Mouse (Mus musculus) liver (tissue): Measurements from ENCODE around the gene Gpr34.

Source experiments
- DNase-seq: peaks from one replicate; pipeline ENCODE4 v3.0.0-alpha.2; 2020; ENCODE audit warnings: mixed read lengths

Gpr34 gene

GRCm38 (mm10) chrX:13631599-13632283 is at the start of gene Gpr34:
TSS of gene Gpr34 (plus strand) at chrX:13632089.
- no peak for DNase-seq

DNA sequence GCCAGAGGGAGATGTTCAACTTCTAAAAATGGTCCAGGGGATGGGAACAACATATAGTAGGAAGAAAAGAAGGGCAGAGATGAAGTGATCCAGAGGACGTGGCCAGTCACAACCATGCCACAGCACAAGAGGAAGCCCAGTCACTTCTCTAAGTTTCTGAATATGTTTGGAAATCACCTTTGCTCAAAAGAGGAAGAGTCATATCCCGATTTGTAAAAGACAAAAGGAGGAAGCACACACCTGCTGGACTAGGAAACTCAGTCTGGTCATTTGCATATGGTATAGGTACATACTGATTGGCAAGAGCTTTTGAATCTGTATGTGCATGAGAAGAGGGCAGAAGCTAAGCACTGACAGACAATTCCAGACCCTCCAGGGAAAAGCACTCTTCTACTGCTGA is 32.5 kb upstream of the Gpr34 start:
- no peak for DNase-seq

- no peak for DNase-seq
Observed at GRCm38 (mm10) chrX:13599966-13600365, 31.9 kb upstream of the Gpr34 start.

GRCm38 (mm10) chrX:13606741-13607140 is 25.1 kb upstream of the Gpr34 start:
- DNase-seq: no peak

- no peak for DNase-seq
Observed at GRCm38 (mm10) chrX:13607752-13608151, 24.1 kb upstream of the Gpr34 start.

DNA sequence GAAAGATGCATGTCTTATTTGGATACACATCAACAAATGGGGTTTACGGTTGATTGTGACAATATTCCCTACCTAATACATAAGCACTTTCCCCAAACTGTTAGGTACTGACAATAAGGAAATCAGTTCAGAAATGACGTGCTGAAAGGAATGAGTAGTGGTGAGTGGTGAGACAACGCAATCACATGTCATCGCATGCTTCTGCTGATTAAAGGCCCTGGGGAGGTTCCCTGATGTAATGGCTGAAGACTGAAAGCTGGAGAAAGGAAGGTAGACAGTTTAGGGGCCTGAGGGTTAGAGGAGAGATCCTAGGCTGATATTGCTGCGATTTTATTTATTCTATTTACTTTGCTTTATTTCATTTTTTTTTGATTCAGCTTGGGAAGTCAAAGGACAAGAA is 20.8 kb upstream of the Gpr34 start:
- DNase-seq: no peak

DNA sequence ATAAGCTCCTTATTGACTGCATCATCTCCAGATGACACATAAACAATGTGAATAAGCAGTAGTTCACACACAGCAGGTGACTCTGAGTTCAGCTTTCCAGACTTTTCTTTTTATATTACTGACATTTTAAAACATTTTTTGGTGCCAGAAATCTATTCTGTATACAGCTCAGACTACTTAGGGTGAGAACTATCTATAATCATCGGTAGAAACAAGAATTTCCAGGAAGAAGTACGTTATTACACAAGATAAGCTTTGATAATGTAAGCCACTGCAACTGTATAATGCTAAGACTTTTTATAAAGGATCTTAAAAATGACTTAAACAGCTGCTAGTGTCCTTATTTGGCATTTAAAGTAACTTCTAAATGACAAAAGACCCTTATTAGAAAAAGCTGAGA is 19.8 kb upstream of the Gpr34 start:
- DNase-seq: no peak

- DNase-seq: no peak
Observed at GRCm38 (mm10) chrX:13616726-13617125, 15.2 kb upstream of the Gpr34 start.

DNA sequence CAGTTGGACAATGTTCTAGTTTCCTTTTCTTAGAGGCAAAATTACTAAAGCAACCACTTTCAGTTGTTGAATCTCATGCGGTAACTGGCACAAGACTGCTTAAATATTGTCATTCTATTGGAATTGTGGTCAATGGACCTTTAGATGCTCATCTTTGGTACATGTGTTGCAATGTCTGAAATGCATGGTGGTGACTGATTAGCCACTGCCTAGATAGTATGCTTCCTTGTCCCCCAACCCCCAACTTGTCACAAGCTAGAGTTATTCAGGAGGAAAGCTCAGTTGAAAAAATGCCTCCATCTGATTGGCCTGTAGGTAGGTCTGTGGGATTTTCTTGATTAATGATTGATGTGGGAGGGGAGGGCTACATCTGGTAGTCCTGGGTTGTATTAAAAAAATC is 14.6 kb upstream of the Gpr34 start:
- DNase-seq: no peak

DNA sequence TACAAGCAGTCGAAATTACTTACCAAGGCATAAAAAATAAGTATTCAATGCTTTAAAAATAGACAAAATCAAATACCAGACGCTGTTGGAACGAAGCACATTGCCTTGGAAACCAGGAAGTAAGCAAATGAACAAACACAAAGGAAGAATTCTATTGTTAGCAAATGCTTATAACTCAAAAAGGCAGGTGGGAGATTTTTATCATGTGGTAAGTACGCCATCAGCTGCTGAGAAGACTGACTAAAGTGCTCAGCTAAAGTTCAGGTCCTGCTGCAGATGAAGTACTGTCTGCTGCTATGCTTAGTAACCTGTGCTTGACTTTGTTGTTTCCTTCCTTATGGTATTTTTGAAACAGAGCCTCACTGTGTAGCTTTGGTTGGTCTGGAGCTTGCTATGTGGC is 13.4 kb upstream of the Gpr34 start:
- DNase-seq: no peak

DNA sequence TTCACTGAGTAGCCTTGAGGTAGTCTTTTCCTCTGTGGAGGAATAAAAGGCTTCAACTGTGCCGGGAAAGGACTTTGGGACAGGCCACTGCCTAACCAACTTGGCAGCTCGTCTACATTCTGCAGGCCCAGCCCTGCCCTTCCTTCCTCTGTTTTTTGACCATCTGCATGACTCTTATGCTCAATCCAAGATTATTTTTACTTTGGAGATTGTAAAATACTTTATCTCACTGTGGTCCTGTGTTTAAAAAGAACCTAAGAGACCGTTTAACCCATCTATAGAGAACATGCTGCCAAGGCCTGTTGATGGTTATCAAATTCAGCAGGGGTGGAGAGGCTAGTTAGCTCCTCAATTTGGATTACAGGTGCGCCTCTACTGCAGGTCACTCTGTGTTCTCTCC is 10.4 kb upstream of the Gpr34 start:
- no peak for DNase-seq

- DNase-seq: no peak
Observed at GRCm38 (mm10) chrX:13622654-13623053, 9.2 kb upstream of the Gpr34 start.

DNA sequence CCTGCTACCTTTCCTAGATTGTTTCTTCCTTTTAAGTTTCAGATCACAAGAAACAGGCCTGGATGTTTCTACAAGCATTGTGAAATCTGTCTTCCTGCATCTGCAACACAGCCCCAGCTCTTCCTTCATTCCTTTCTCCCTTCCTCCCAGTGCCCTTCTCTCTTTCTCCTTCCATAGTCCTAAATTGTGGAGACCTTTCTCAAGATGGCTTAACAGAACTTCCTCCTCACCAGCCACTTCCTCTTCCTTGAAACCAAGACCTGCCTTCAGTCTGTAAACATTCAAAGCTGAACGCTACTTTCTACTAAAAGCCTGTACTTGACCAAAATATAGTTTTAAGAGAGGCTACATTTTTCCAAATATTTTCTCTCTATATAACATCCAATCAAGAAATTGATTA is 4.5 kb downstream of the Gpr34 start:
- no peak for DNase-seq

DNA sequence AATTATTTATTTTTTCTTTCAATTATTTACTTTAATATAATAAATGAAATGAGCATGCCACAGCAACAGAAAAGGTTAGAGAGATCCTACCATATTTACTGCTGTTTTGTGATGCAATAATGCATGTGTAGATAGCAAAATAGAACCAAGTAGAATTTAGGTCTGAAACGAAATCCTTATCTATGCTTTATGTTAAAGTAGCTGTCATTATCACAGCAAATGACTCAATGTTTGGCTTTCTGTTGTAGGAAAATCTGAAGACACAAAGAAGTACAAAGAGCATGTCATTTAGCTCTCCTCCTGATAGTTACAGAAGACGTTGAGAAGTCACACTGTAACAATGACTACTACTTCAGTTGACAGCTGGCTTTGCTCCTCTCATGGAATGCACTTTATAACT is 7.0 kb downstream of the Gpr34 start:
- DNase-seq: no peak

- no peak for DNase-seq
Observed at GRCm38 (mm10) chrX:13651889-13652288, 20.0 kb downstream of the Gpr34 start.

- DNase-seq: no peak
Observed at GRCm38 (mm10) chrX:13652291-13652690, 20.4 kb downstream of the Gpr34 start.

DNA sequence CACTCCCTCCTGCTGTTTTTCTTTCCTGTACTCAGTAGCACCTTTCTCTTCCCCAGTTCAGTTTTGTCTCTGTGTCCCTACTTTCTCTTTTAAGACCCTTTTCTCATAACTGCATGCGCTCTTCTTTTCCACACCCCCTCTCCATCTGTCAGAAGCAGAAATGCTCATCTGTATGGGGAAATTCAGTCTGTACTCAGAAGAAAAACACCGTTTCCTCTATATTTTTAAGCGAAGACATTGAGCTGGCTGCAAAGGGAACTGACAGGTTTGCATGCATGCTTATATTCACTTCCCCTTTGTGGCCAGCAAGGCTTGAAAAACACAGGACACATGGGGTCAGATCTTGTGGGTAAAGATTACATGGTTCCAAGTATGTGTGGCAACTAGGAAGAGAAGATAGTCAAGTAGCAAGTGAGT is 23.1 kb downstream of the Gpr34 start:
- DNase-seq: no peak

DNA sequence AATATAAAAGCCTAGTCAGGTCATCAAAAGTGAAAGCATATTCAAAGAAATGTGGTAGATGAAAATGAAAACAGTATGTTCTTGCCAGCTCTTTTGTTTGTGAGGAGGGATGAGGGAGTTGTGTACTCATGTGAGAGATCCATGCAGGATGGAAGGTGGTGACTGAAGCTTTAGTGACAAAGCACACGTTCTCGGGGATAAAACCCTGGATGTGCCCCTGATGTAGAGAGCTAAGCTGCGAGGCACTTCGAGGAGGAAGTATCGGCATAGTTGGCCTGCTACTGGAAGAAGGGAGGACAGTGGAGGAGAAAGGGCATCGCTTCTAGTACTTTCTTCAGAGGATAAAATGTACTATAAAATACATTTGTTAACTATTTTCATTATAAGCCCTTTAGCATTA is 24.0 kb downstream of the Gpr34 start:
- DNase-seq: no peak

DNA sequence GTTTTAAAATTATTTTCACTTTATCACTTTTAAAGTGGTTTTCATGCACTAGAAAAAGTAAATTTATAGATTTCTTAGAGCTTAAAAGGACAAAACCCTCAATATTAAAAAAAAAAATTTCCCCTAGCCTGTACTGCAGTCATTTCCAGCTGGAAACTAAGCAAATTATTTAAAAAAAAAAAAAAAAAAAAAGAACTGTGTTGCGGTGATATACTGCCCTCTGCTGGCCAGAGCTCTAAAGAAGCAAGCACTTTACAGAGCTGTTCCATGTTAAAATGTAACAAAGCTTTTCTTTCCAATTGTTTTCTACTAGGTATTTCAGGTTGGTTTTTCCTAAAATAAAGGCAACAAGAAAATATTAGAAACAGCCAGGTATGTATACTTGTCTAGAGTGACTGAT is 24.8 kb downstream of the Gpr34 start:
- peak; percentile 61 for DNase-seq

DNA sequence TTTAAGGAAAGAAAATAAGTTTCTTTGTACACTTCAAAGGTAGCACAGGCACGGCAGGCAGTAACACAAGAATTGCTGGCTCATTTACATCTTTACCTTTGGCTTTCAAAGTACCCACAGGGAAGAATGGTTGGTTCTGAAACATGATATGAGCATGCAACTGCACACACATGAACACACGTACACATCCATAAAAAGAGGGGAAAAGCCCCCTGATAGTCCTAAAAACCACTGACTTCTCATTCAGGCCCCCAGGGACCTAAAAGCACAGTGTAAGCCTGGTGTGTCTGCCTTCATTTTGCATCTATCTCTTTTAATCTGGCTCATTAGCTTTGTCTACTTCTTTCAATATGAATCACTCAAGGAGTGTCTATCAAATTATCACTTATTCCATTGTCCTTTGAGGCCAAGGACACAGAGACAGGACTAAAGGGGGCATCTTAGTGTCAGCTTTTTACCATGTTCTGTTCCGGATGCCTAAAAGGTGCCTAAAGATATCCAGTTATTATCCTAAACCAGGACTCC is 26.8 kb downstream of the Gpr34 start:
- DNase-seq: no peak

DNA sequence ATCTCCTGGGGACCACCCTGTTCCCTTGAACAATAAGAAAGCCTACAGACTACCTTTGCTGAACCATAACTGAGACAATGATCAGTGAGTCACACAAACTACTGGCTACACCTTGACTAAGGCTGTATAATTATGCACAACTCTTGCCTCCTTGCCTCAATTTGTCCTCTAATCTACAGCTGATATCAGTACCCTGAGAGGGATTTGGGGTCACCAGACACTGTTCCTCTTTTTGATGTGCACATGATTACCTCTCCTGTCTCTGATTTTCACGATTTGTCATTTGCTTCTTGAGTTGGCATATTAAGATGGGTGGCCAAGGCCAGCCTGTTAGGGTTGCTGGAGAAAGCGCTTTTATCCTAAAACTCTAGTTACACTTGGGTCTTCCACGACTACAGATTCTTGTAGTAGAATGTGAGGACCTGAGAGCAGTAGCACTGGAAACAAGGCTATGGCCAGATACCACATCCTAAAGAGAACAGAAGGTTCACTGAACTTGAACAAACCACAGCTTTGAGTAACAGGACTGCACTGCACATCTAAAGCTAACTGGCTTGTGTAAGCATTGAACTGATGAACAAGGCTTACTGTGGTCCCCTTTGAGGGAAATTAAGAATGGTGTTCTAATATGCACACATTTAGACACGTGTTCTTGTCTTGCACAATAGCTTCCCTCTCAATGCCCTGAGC is 27.5 kb downstream of the Gpr34 start:
- no peak for DNase-seq

DNA sequence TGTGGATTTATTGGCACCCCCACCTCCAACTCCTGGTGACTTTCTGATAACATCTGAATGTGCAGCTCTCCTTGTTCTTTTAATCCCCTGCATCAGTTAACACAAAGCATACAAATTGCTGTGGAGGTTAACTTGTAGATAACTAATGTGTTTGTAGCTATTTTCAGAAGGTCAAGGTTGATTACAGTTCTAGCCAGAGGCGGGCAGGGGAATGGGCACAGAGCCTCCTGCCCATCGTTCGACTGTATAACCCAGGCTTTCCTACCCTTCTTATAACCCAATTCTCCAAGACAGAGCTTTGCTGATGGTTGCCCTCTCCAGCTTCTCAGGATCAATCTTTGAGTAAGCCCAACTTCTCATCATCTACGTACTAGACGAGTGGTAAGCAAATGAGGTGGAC is 29.2 kb downstream of the Gpr34 start, which contains the start of gene Gpr82:
Gene Gpr82, plus strand, starts transcription at position 301 of the 400 bp plus-strand sequence.
- no peak for DNase-seq

DNA sequence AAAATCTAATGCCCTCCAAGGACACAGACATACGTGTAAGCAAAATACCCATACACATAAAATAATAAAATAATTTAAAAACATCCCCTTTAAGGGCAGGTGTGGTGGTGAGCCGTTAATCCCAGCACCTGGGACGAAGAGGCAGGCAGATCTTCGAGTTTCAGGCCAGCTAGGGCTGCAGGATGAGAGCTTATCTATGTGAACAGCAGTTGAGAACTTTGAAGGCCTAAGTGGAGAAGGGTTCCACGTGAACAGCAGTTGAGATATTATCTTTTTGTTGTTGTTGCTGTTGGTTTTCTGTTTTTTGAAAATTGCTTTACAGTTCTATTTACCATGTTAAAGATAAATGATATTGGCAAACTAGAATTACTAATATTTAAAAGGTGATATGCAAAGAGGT is 37.0 kb downstream of the Gpr34 start:
- peak; percentile 39 for DNase-seq

- no peak for DNase-seq
Observed at GRCm38 (mm10) chrX:13670342-13670741, 38.5 kb downstream of the Gpr34 start.

DNA sequence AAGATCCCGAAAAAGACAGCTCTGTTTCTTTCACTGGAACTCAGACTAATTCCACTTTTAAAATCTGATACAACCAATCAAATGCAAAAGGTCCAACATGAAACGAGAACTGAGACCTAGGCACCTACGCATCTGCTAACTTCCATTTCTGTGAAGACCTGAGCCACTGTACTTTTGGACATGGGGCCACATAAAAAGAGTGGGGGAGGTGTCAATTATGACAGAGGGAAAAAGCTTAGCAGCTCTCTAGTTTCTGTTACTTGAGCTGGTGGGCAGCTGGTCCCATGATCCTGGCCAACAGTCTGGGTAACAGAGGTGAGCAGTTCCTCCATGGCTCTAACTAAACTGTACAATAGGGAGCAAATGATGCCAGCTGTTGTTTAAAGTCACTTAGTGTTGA is 41.1 kb downstream of the Gpr34 start:
- DNase-seq: no peak
